Mouse (Mus musculus): ENCODE measurements around the gene Ezr.
"Not testable (repeated sequence)": the region's sequence is repeated elsewhere in the genome, so short reads cannot be mapped to it uniquely, and the experiment has no call there.

Gene Ezr

GRCm38 (mm10) chr17:6742083-6743038 is 40.2 kb downstream of the Ezr start:
- DNase-seq = no peak

GRCm38 (mm10) chr17:6741271-6741670 is 41.3 kb downstream of the Ezr start:
- DNase-seq = peak; percentile 4

DNA sequence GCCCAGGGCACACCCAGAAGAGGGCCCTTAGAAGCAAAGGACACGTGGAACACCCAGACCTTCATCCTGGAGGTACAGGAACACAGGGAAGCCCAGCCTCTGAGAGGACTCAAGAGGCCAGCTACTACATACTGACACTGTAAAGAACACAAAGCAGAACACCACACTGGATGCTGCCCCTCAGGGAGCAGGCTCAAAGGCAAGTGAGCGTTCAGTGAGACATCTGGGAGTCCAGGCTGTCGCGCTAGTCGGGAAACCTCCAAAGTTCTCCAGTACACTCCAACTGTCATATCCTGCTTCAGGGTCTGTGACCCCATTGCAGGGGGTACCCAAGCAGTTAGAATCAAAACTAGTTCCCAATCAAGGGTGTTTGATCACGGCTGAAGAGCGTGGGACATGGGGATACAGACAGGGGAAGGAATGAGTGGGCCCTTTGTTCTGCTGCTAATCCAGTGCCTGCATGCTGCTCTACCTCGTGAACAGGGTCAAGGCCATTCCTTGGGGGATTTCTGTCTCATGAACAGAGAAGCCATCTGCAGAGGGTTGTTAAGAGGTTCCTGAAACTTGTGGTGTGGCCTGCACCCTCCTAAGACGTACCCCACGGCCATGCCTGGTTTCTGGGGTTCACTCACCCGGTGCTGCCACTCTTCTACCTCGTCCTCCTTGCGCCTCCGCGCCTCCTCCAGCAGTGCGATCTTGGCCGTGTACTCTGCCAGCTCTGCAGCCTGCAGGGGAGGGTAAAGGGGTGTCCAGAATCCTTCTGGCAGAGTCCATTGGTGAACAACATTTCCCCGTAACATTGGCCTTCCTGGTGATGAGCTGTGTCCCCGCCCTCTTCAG is 42.0 kb downstream of the Ezr start:
- DNase-seq = peak; percentile 16

- peak; percentile 8 for DNase-seq
Measured at GRCm38 (mm10) chr17:6739756-6740155, 42.8 kb downstream of the Ezr start.

DNA sequence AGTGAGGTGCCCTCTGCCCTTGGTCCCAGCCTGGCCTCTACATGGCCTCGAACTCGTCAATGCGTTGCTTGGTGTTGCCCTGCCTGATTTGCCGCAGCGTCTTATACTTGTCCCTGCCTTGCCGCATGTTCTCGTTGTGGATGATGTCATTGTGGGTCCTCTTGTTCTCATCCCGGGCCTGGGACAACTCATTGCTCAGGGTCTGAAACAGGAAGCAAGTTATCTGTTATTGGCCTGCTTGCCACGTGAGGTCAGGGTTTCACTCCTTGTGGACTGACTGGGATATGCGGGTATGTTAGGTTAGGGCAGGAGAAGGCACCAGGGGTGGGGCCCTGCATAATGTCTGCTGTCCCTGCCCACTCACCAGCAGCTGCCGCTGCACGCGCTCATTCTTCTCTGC is 43.3 kb downstream of the Ezr start:
- peak; percentile 4 for DNase-seq

- no peak for DNase-seq
Measured at GRCm38 (mm10) chr17:6738836-6739235, 43.7 kb downstream of the Ezr start.

- DNase-seq = peak; percentile 5
Measured at GRCm38 (mm10) chr17:6737273-6737997, 45.1 kb downstream of the Ezr start.

DNA sequence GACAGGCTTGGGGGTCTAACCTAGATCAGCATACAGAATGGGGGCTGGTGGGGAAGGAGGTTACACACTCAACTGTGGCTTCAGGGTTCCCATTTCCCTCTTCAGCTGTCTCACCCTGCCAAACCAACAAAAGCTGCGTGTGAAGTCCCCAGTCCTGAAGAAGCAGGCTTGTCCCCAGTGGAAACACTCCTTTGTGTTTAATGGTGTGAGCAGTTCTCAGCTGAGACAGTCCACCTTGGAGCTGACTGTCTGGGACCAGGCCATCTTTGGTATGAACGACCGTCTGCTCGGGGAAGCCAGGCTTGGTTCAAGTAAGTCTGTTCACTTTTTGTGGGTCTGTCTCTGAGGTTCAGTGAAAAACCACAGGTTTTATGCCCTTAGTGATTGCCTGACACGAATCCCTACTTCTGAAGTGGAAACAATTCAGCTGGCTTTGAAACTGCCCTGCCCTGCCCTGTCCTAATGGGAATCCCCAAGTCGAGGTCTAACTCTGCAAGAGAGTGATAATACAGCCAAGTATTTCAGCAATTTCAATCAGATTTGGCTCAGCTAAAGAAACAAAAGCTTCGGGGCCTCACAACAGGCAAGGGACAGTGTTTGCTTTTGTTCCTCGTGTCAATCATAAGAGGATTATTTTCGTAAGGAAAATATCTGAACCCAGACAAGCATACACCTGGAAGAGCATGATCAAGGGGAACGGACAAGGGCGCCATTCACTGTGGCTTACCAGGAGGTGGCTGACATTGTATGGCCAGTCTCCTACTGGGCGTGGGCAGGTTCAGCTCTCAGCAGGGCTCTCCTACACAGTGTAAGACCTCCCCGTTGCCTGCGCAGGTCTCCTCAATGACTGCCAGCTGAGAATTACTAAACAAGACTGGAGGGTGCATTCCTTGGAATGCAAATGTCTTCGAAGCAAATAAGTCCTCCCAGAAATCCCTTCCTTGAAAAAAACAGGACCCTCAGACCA is 46.0 kb downstream of the Ezr start:
- DNase-seq = peak; percentile 7

- no peak for DNase-seq
Measured at GRCm38 (mm10) chr17:6734746-6735441, 47.7 kb downstream of the Ezr start.

- DNase-seq = no peak
Measured at GRCm38 (mm10) chr17:6733322-6733875, 49.2 kb downstream of the Ezr start.

DNA sequence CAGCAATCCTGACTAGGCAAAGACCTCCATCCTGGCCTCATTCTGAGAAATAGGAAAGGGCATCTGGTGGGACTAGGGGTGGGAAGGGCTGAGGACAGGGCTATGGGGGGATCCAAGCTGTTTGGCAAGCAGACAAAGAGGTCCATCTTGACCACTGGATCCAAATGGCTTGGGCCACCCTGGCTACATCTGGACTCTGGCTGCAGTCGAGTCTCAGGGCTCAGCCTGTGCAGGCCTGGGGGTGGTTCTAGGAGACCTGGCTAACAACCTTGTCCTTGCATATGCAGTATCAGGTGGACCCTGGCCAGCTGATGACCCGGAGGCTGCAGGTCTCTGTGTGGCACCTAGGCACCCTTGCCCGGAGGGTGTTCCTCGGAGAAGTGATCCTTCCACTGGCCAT is 49.9 kb downstream of the Ezr start:
- DNase-seq = no peak

- no peak for DNase-seq
Measured at GRCm38 (mm10) chr17:6731634-6732033, 51.0 kb downstream of the Ezr start.

GRCm38 (mm10) chr17:6731132-6731531 is 51.5 kb downstream of the Ezr start:
- no peak for DNase-seq

- DNase-seq = no peak
Measured at GRCm38 (mm10) chr17:6729244-6729742, 53.3 kb downstream of the Ezr start.

GRCm38 (mm10) chr17:6727996-6728610 is 54.5 kb downstream of the Ezr start:
- no peak for DNase-seq

DNA sequence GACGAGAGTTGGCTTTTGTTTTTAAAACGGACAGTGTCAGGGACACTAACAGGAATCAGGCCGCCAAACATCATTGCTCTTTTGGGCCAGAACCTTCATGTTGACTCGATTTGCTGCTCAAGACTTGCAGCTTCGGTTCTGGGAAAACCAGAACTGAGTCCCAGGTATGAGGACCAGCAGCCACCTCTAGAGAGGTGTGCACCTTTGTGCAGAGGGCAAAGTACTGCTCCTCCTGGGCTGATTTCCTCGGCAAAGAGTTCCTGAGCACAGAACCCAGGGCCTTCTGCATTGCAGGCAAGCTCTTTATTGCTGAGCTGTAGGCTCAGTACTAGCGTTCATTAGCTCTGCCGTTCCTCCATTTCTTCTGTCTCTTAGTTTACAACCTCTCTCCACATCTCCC is 68.6 kb downstream of the Ezr start:
- not testable (repeated sequence) for DNase-seq

GRCm38 (mm10) chr17:6713483-6713882 is 69.1 kb downstream of the Ezr start:
- DNase-seq = not testable (repeated sequence)

DNA sequence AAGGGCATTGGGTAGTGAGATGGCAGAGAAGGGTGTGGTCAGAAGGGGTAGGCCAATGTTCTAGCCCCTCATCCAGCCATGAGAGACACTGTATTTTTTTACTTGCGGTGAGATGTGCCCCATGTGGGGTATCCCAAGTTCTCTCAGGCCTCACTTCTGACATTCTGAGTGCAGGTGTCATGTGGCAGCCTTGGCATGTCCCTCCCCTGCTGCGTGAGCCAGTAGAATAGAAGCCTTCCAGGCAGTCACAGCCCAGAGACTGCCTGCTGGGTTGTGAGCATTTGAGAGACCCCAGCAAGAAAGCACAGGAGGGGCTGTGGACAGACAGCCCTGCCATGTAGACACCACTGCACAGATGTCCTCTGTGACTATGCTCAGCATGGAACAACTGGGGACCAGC is 74.4 kb downstream of the Ezr start:
- DNase-seq = peak; percentile 27

DNA sequence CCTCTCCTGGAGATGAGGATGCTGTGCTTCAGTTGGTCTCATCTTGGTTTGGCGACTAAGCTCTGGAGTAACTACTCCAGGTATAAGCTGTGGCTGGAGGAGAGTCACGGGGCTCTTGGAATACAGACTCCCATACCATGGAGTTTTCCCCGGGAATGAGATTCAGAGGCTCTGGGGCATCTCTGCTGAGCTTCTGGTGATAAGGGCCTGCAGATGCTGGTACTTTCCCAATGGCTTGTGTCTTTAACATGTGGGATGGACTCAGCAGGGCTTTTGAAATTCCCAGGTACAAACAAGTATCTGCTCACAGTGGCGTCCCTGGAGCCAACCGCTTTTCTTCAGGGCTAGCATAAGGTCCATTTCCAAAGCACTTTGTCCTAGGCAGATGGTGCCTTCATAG is 75.2 kb downstream of the Ezr start:
- DNase-seq = not testable (repeated sequence)

DNA sequence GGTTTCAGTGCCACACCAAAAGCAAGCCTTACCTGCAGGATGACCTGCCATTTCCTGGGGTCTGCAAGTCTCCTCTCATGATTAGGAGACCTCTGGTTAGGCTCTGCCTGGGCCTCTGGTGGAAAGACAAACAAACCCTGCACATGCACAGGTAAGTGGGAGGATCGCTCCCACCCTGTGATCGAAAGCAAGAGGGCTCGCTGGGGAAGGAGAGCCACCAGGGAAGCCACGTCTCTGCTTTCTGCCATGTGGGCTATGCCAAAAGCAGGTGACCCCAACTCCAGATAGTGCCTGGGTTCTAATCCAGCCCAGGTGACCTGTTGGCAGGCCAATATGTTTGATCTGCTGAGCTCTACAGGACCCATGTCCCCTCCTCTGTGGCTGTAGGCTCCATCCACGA is 76.1 kb downstream of the Ezr start:
- not testable (repeated sequence) for DNase-seq
